8 mouse cellular contexts compared by ENCODE assay signal in the genomic region with DNA sequence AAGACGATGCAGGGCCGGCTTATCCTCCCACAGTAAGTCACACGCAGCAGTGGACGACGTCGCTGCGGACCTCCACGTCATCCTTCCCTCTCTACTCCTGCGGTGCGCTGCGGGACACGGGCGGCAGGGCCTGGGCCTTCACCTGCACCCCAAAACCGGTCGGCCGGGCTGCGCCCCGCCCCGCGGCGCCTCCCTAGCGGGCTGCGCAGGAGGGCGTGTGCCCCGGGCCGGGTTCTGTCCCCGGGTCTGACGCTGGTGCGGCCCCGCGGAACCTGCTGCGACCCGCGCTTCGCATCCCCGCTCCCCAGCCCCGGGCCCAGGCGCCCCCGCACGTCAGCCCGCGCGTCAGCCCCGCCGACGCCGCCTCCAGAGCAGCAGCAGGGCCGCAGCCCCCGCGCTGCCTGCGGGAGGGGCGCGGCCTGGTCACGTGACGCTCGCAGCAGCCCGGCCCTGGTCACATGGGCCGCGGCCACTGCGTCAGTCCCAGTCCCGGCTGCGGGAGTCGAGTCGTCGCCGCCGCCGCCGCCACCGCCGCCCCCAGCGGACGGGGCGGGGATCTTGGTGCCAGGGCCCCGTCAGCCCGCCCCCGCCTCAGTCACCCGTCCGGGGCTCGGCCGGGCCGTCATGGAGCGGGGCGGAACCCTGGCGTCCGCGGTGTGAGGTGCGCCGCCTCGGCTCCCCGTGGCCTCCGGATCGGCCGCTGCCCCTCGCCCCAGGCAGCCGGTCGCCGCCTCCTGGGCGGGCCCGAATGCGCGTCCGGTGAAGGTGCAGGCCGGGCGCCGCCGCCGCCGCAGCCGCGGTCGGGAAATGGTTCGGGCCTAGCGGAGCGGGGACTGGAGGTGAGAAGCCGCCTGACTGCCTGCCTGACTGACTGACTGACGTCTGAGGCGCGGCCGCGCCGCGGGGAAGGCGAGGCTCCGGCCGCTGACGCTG. TPM values are rescaled to one million over a fixed set of nuclear protein-coding genes. Genes with fewer than 3 reads are reported as not detected.
DNase-seq lines count a peak whose midpoint lies in the region; ATAC-seq lines count a peak whose summit lies in the region.

A gene (plus strand): TSS at position 543 of the 933 bp plus-strand sequence.

- H3K27ac ChIP-seq in hindbrain, embryonic 11.5 days (ENCODE audit: low read depth, low read length): peak within 1 kb of the TSS; percentile 96

- DNase-seq in NIH3T3 (ENCODE audit: low read depth): peak; percentile 94
- peak; percentile 94 for DNase-seq in cerebellum, adult 9-11 months
- peak; percentile 80 to 89 for DNase-seq in frontal cortex, postnatal 10 days (ENCODE audit: low spot score in 2 of 2)
- DNase-seq in hindbrain, embryonic 11.5 days (ENCODE audit: low spot score): peak; percentile 93
- peak; percentile 85 to 89 for DNase-seq in layer of hippocampus, postnatal 14 days (ENCODE audit: low spot score in 2 of 2)
- DNase-seq in lung, postnatal 10 days: peak; percentile 91
- peak; percentile 78 for DNase-seq in ovary, postnatal 14 days (ENCODE audit: low spot score)
- DNase-seq in thymus, postnatal 10 days (ENCODE audit: low spot score in 2 of 2): peak; percentile 70 to 73

- peak within 1 kb of the TSS; percentile 99 for H3K9ac ChIP-seq in hindbrain, embryonic 11.5 days (ENCODE audit: low read depth, low read length)

- no peaks in the 10 kb centered on the region for H3K4me1 ChIP-seq in hindbrain, embryonic 11.5 days (replicated peaks; ENCODE audit: control insufficient read depth, insufficient read depth, low read length)

- H3K9me3 ChIP-seq in hindbrain, embryonic 11.5 days (ENCODE audit: control insufficient read depth, low read length): no peaks in the 10 kb centered on the region

- peak within 1 kb of the TSS; percentile 74 for H3K4me2 ChIP-seq in hindbrain, embryonic 11.5 days (replicated peaks; ENCODE audit: low read depth, low read length)

- under 1% methylated on average over 68 of the region's 127 CpGs for WGBS in hindbrain, embryonic 11.5 days

- H3K4me3 ChIP-seq in hindbrain, embryonic 11.5 days (ENCODE audit: low read depth, low read length): peak within 1 kb of the TSS; percentile 98

- ATAC-seq in hindbrain, embryonic 11.5 days (ENCODE audit: low FRiP score): peak; percentile 96

- H3K27me3 ChIP-seq in hindbrain, embryonic 11.5 days (ENCODE audit: control insufficient read depth, insufficient read depth, low read length): no peaks in the 10 kb centered on the region

- H3K36me3 ChIP-seq in hindbrain, embryonic 11.5 days (ENCODE audit: control insufficient read depth, insufficient read depth, low read length): no peaks in the 10 kb centered on the region

RNA-seq across cellular contexts. Expression of the gene that starts here (rescaled TPM):
- polyA plus RNA-seq in hindbrain, embryonic 11.5 days (2014; fragmentation: Nextera tagmentation; extraction: Ambion mirVana): 43.0 and 120 TPM in 2 replicates
- total RNA-seq in layer of hippocampus, postnatal 14 days (2021): 100 to 1,000 TPM; 220 to 224 TPM

Comparison
In these comparisons a context has a peak if more than half of its experiments do, and no peak if none do; other contexts are left out.
1. Peak in every context shown above with its lines: DNase-seq, ATAC-seq, H3K4me3 ChIP-seq and H3K27ac ChIP-seq.